Mouse (Mus musculus) neutrophil, adult 5-6 weeks (primary cell): ENCODE measurements around the gene Zfp26. TPM values are rescaled to one million over a fixed set of nuclear protein-coding genes. Genes with fewer than 3 reads are reported as not detected.

ENCODE experiments used
- ATAC-seq: fragments of 151-379, 151-347 bp; 2 replicates; pipeline ENCODE4 v1.8.0; 2017; ENCODE audit warnings: mild to moderate bottlenecking, moderate TSS enrichment; ENCODE audit not compliant: insufficient number of reproducible peaks, poor library complexity, low FRiP score, severe bottlenecking; ENCODE audit errors: extremely low read depth
- total RNA-seq: library from RNA; stranded (forward); fragments of 200-1000 nt; gene quantifications from 2 replicates; pipeline ENCODE4 v1.2.3, GENCODE M21; 2017

Gene Zfp26
- 37.8 and 56.6 TPM in 2 replicates for total RNA-seq

DNA sequence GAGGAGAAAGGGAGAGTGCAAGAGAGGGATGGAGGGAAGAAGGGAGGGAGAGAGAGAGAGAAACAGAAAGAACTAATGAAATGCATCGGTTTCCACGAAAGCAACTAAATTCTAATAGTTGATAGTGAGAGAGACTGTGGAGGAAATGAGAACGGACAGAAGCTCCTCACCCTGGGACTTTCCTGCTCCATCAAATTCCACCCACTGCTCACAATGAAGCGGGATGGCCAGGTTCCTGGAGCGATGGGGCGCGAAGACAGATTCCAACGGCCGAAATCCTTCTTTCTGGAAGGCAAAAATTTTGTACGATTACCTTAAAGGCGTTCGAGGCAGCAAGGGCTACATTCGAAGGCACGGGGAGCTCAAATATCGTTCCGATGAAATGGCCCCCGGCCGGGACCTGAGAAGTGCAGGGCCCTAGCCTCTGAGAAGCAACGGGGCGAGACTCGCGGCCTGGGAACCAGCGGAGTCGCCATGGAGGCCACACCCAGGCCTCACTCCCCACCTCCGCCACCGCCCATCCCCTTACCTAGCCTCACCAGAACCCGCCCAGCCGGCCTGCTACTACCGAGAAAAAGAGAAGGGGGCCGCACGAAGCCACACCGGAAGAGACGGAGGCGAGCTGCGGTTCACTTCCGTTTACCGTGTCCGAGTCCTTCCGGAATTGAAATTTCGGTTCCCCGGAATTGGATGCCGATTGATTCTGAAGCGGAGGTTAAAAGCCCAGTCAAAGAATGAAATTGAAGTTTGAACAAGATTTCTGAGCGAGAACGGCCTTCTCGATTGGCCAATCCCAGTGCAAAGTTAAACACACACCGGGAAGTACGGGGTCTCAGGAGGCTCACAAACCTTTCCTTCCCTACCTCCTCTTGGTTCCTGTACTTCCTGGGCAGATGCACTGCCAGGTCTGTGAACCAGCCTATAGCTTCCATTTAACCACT lies at the start of gene Zfp26:
TSS of gene Zfp26 (minus strand) at position 786 of the 941 bp plus-strand sequence.
- peak; percentile 88 for ATAC-seq

DNA sequence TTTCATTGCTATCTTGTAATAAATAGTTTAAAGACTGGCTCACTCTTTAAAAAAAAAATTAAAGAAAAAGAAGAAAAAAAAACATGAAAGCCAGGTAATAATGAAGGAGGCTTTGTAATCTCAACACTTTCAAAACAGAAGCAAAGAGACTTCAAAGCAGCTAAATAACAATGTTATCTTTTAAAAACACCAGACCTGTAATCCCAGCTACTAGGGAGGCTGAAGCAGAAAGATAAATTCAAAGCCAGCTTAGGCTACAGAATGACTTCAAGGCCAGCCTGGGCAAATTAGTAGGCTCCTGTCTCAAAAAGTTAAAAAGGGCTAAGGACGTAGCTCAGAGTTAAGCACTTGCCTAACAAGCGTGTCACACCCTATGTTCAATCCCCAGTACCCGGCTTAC lies 49.7 kb upstream of the Zfp26 start:
- no peak for ATAC-seq

DNA sequence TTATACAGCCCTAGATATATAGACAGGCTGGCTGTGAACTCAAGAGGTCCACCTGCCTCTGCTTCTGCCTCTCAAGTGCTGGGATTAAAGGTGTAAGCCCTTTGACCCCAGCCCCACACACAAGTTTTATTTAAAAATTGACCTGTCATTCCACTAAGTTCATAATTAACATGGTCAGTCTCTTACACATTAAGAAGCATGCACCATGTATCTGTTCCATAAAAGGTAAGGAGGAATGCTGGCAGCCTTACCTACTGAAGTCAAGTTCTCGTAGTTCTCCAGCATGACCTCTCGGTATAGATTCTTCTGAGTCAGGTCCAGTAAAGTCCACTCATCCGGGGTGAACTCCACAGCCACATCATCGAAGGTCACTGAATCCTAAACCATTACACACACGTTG lies 44.8 kb upstream of the Zfp26 start:
- ATAC-seq: no peak

DNA sequence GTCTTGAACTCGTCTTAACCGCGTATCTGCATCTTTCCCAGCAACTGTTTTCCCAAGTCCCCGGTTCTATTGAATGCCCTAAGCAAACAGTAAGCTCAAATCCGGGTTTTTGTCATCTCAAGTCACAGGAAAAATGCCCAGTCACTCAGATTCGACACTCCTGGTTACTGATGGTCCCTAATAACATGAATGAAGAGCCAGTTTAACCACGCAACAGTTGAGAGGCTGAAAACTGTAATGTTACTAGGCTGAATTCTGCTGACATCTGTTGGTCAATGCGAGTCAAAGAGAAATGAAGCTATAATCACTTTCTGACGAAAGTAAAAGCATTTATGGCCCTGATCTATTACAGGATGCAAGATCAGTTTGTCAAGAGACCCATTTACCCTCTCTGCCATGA lies 33.3 kb upstream of the Zfp26 start:
- no peak for ATAC-seq

DNA sequence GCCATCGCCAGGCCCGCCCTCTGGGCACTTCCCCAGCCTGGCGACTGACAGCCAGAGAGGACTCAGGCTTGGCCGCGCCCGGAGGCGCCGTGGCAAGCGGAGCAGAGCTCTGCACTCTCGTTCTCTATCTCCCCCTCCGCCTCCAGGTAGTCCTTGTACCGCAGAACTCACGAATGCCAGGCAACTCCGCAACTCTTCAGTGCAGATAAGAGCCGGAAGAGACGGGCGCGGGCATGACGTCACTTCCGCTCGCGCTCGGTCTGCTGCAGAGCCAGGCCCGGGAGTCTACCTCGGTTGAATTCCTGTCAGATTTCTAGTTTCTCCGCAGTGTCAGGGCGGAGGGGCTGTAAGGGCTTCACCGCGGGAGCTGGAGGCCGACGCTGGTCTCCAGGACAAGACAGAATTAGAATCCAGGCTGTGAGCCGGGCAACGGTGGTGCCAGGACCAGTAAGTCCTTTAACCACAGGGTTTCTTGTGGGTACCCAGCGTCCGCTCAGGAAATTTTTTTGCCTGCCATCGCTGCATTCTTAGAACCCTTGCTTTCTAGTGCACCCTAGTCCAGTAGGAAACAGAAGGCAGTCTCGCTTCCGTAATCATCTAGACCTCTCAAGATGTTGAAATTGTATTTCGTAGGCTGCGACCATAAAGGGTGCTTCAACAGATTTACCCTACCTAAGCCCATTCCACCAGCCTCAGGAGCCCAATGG lies 32.7 kb upstream of the Zfp26 start, which contains the start of gene Zfp426:
TSS of gene Zfp426 (minus strand) at position 220 of the 707 bp plus-strand sequence.
- peak; percentile 95 for ATAC-seq

DNA sequence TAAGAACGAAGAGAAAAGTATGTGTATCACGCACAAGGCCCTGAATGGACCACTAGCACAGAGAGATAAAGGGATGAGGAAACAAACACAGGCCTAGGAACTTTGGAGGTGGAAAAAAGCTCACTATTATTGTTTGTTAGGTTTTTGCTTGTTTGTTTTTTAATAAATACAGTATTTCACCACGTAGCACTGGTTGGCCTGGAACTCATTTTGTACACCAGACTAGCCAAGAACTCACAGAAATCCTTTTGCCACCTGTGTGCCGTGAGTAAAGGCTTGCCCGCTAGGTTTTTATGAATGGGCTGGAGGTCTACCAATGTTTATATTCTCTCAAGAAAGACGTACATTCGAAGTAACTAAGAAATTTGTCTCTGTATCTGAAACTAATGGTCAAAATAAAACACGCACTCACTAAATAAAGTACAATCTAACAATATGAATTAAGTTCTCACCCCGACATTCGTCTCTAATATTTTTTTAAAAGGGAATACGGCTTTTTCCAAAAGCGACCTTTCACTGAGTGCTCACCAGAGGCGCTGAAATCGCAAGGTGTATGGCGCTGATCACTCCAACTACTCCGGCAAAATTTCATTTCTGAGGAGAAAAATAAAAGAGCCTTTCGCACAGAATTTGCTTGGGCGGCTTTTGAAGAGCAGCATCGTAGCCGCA lies 32.0 kb upstream of the Zfp26 start:
- no peak for ATAC-seq

DNA sequence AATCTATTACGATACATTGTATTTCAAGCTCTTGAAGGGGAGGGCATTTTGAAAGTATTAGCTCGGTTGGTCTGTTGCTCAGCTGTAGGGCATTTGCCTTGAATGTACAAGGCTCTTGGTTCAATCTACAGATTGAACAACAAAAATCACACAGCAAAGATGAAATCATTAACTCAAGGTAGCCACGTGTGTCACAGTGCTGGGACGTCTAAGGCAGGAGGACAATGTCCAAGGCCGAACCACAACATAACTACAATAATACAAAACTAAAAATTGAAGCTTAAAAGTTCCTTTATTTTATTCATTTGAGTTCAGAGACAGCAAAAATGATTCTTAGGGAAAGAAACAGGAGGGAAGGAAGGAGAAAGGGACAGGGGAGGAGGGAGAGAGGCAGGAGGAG lies 29.6 kb upstream of the Zfp26 start:
- no peak for ATAC-seq

DNA sequence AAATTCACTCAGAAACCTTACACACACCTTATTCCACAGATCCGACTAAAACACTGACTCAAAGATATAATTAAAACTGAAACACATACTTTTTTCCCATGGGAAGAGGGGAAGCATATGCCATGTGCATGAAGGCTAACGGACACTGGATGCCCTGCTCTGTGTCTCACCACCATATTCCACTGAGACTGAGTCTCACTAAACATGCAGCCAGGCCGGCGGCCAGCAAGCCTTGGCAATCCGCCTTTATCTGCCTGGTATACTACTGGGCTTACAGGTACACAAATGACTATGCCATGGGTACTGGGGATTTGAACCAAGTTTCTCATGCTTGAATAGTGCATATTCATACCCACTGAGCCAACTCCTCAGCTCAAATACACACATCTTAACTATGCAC lies 19.4 kb upstream of the Zfp26 start:
- no peak for ATAC-seq

DNA sequence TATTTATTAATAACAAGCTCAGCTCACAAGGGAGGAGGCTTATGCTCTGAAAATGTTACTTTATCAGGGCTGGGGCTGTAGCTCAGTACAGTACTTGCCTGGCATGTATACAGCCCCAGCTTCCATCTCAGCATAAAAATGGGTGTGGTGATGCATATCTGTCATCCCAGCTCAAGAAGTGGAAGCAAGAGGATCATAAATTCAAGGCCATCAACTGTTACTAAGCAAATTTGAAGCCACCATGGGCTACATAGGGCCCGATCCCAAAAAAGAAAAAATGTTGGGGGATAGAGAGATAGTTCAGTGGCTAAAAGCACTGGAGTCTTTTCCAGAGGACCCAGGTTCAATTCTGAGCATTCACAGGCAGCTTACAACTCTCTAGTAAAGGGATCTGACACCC lies 16.7 kb upstream of the Zfp26 start:
- ATAC-seq: no peak

DNA sequence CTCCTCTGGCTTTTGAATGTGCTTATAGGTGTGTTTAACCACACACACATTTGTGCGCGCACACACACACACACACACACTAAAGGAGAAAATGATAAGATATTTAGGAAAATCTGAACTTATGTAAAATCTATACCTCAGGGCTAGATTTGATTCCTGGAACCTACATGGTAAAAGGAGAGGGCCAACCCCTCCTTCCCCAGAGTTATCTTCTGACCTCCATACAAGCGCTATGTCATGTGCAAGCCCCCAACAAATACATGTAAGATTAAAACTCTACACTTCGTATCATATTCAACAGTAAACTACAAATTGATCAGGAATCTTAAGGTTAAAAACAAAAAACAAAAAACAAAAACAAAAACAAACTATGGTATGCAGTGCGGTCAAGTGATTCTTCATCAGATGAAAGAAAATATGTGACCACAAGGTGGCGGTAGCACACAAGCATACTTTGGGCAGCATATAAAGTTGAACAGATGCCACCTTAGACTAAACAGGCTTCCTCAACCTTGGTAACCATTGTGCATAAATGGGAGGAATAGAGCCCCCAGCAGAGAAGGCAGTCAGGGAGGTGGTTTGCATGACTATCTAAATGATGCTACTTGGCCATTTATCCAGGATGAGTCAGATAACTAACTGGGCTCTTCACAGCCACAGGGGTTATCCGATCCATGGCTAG lies 6.9 kb upstream of the Zfp26 start:
- peak; percentile 84 for ATAC-seq

DNA sequence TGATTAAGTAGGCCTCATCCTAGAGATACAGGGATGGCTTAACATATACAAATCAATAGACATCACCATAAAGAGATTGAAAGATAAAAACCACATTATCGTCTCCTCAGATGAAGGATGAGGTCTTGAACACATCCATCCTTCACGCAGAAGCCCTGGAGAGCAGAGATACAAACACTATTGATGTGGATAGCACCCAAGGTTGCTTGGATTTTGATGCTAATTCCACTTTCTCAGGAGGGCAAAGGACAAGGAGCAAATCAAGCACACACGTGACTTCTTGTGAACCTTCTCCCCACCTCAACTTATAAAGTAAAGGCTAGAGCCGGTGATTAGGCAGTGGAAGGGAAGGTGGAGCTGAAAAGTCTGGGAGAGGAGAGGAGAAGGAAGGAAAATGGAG lies 6.3 kb downstream of the Zfp26 start:
- no peak for ATAC-seq

DNA sequence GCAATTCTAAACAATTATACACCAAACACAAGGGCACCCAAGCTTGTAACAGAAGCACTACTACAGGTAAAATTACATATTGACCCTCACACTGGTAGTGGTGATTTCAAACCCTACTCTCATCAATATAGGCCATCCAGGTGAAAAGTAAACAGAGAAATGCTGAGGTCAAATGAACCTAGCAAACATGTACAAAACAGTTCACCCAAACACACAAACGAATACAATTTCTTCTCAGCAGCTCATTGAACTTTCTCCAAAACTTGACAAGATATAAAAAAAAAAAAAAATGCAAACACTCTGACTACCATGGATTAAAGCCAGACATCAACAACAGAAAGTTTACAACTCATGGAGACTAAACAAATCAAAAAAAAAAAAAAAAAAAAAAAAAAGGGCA lies 8.5 kb downstream of the Zfp26 start:
- ATAC-seq: no peak

DNA sequence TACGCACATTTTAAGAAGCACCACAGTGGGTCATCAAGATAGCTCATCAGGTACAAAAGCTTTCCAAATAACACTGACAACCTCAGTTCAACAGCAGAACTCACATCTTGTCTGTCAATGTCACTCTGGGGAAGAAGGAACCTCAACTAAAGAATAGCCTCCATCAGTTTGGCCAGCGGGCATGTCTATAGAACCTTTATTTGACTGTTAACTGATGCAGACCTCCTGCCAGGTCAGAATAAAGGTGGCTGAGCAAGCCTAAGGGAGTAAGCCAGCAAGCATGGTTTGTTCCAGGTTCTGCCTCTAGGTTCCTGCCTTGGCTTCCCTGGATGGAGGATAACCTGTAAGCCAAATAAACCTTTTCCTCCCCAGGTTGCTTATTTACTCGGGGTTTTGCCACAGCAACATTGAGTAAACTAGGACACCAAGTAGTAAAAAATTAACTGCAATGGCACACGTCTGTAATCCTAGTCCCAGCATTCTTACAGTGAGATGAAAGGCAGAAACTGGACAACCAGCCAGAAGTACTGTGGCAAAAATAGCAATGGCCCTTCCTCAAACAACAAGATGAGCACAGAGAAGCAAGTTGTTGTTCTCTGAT lies 16.7 kb downstream of the Zfp26 start:
- no peak for ATAC-seq

DNA sequence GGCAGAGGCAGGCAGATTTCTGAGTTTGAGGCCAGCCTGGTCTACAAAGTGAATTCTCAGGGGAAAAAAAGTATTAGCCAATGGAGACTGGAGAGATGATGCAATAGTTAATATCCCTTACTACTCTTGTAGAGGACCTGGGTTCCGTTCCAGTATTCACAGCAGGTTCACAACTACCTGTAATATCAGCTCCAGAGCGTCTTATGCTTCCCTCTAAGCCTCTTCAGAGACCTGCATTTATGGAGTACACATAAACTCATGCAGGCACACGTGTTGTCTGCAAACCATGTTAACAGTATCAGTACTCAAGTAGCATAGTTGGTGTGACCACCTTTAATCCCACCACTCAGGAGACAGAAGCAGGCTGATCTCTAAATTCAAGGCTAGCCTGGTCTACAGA lies 30.0 kb downstream of the Zfp26 start:
- no peak for ATAC-seq

DNA sequence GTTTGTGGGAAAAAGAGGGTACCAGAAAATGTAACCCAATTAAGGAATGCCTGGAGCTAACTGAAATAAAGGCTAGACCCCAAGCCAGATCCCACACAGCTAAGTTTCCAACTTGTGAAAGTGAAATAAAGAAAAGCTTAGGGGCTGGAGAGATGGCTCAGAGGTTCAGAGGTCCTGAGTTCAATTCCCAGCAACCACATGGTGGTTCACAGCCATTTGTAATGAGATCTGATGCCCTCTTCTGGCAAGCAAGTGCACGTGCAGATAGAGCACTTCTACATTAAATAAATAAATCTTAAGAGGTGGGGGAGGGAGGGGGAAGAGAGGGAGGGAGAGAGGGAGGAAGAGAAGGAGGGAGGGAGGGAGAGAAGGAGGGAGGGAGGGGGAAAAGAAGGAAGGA lies 48.5 kb downstream of the Zfp26 start:
- no peak for ATAC-seq

DNA sequence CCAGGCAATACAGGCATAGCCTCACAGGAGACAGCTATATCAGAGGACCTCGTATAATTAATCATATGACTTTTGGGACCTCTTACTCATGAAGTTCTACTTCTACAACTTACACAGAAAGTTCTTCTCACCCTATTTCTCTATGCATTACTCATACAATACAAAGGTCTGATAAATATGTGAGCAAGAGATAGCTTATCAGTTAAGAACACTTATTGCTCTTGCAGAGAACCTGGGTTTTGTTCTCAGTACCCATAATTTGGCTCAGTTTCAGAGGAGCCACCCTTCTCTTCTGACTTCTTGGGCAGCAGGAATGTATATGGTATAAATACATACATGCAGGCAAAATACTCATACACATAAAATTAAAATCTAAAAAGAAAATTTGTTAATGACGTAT lies 50.6 kb downstream of the Zfp26 start:
- no peak for ATAC-seq

DNA sequence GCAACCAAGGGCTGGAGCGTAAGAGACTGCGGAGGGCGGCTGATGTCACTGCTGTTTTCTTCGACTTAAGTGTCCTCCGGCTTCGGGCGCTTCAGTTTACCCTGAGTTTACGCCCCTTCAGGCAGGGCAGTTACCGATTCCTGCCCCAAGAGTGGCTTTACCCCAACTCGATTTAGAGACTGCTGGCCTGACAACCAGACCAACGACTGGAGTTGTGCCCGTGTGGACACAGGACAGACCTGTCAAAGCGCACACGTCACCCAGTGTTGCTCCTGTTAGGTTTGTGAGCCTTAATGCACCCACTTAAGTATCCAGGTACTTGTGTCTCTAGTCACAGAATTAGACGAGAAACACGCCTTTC lies 74.6 kb downstream of the Zfp26 start:
- no peak for ATAC-seq

DNA sequence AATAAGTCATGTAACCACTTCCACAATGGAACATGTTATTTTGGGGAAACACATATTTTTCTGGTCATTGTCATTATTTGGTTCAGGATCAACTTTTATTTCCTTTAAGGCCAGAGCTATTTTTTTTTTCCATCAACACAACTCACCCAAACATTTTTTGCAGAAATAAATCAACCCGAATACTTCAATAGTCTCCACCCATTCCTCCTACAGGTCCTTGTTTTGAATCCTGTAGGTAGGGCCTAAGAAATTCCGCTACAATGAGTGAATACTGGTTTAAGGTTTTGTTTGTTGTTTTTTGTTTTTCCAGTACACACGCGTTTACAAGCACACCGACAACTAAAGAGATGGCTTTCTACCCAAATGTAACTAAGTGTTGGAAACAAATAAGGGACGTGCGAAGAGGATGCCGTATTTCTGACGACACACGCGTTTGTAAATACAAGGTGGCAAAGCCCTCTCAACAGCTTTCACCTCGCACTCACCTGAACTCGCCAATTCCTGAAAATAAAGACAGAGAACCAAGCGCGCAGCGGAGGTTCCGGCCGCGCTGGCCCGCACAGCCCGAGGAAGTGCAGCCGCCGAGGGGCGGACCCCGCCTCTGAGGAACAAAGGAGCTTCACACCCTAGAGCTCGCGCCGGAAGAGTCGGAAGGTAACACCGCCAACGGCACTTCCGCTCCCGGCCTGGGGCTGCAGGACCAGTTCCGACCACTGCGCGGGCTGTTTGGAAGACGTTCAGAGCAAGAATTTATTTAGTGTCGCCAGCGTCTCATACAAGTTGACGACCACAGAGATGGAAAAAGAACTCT lies 75.2 kb downstream of the Zfp26 start, which contains the start of gene Zfp560:
TSS of gene Zfp560 (minus strand) at position 646 of the 811 bp plus-strand sequence.
- ATAC-seq: peak; percentile 100
